Comparison of ENCODE assay signal across 22 mouse cellular contexts in the genomic region with DNA sequence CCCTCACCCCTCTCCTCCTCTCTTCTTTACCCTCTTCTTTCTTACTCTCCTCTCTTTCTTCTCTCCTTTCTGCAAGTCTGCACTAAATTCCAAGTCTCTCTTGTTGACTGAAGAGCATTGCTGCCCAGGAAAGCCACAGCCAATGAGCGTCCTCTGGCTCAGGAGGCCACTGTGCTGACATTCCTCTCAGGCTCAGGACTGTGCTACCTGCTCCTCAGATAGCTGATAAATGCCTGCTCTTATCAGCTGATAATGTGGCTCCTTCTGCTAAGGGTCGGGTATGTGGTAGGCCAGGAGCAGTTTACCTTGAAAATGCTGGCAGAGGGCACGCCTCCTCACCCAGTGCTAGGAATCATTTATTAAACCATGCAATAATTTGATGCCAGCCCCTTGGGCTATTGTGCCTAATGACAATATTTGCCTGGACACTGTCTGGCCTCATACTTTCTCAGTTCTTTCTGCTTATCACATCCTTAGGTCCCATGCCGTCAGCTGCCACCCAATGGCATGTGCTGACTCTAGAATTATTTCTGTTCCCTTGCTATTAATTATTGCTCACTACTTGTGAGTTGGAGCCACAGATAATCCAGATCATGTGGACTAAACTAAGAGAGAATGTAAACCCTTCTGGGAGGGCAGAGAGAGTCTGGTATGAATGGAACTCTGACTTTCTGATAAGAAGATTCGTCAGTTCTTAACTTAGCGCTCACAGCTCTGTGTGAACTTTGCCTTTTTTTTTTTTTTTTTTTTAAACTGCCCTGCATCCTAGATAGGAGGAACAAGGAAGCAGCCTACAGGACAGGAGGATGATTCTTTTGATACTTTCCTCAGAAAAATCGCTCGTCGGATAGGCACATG. TPM values are rescaled to one million over a fixed set of nuclear protein-coding genes. Genes with fewer than 3 reads are reported as not detected.
DNase-seq lines count a peak whose midpoint lies in the region; ATAC-seq and TF ChIP-seq lines count a peak whose summit lies in the region.
"Had no signal": no experiment of that assay in that cellular context is flagged by ENCODE, and none has a peak within 500 bp of the region (broad histone marks: within the 10 kb centered on the region; RNA-seq: fewer than 3 reads in every experiment).

No protein-coding gene starts in this region.

- no peak for TF ChIP-seq CTCF in lung, postnatal 0 days (IDR thresholded peaks at IDR 0.05)

- 32% methylated on average over 9 of the region's 9 CpGs for WGBS in lung, postnatal 0 days
- WGBS in heart, embryonic 13.5 days, result 13% methylated on average over 9 of the region's 9 CpGs
- WGBS in intestine, embryonic 15.5 days, result 40% methylated on average over 9 of the region's 9 CpGs

- peak; percentile 16 for DNase-seq in lung, postnatal 0 days (ENCODE audit: low spot score)
- no peak for DNase-seq in lung, postnatal 14 days
- DNase-seq in yolk sac, embryonic 10.5 days (ENCODE audit: low spot score), result peak; percentile 51
- no peak for DNase-seq in left cerebral cortex, postnatal 4 days
- no peak for DNase-seq in embryo, embryonic 10.5 days (ENCODE audit: low spot score)
- DNase-seq: adrenal gland, postnatal 14 days; B cell, adult 2 months; cerebellum, adult 18-20 months; forebrain, postnatal 0 days; kidney, adult 8-10 months; kidney, postnatal 25 days; thymus, adult 18-20 months had no signal

- H3K9me3 ChIP-seq in lung, postnatal 0 days (ENCODE audit: low read length), result no peaks in the 10 kb centered on the region
- H3K9me3 ChIP-seq in heart, embryonic 13.5 days, result no peaks in the 10 kb centered on the region
- no peaks in the 10 kb centered on the region for H3K9me3 ChIP-seq in intestine, embryonic 15.5 days
- H3K9me3 ChIP-seq: embryonic facial prominence, embryonic 13.5 days; hindbrain, embryonic 15.5 days; midbrain, embryonic 12.5 days; neural tube, embryonic 15.5 days had no signal

- no peaks in the 10 kb centered on the region for H3K27me3 ChIP-seq in lung, postnatal 0 days (replicated peaks; ENCODE audit: insufficient read depth, low read length)
- H3K27me3 ChIP-seq in heart, embryonic 13.5 days (replicated peaks), result no peaks in the 10 kb centered on the region
- H3K27me3 ChIP-seq in intestine, embryonic 15.5 days (replicated peaks), result no peaks in the 10 kb centered on the region
- H3K27me3 ChIP-seq: embryonic facial prominence, embryonic 13.5 days; hindbrain, embryonic 15.5 days; neural tube, embryonic 15.5 days had no signal

- H3K36me3 ChIP-seq in lung, postnatal 0 days (ENCODE audit: insufficient read depth, low read length), result no peaks in the 10 kb centered on the region
- no peaks in the 10 kb centered on the region for H3K36me3 ChIP-seq in heart, embryonic 13.5 days
- no peaks in the 10 kb centered on the region for H3K36me3 ChIP-seq in intestine, embryonic 15.5 days
- H3K36me3 ChIP-seq: embryonic facial prominence, embryonic 13.5 days; hindbrain, embryonic 15.5 days; midbrain, embryonic 12.5 days; neural tube, embryonic 15.5 days had no signal

- no peak overlapping the region for H3K27ac ChIP-seq in lung, postnatal 0 days (ENCODE audit: low read length)
- peak overlapping the region; percentile 88 for H3K27ac ChIP-seq in heart, embryonic 13.5 days (replicated peaks)
- no peak overlapping the region for H3K27ac ChIP-seq in intestine, embryonic 15.5 days
- H3K27ac ChIP-seq: embryonic facial prominence, embryonic 13.5 days; hindbrain, embryonic 15.5 days; macrophage; midbrain, embryonic 12.5 days; neural tube, embryonic 15.5 days had no signal

- H3K4me3 ChIP-seq in lung, postnatal 0 days (ENCODE audit: low read depth, low read length), result no peak overlapping the region
- H3K4me3 ChIP-seq in heart, embryonic 13.5 days, result no peak overlapping the region
- H3K4me3 ChIP-seq in intestine, embryonic 15.5 days (replicated peaks), result no peak overlapping the region
- H3K4me3 ChIP-seq: embryonic facial prominence, embryonic 13.5 days; hindbrain, embryonic 15.5 days; midbrain, embryonic 12.5 days; neural tube, embryonic 15.5 days had no signal

- ATAC-seq in lung, postnatal 0 days, result peak; percentile 65; the same call in 1 of the 2 replicates
- ATAC-seq in heart, embryonic 13.5 days (ENCODE audit: extremely low read depth, insufficient number of reproducible peaks, low FRiP score, low TSS enrichment), result peak; percentile 48; the same call in 1 of the 2 replicates
- peak; percentile 90 for ATAC-seq in intestine, embryonic 15.5 days
- ATAC-seq: forebrain, postnatal 0 days had no signal

- peak; percentile 46; the same call in 1 of the 2 replicates for TF ChIP-seq EP300 in lung, postnatal 0 days (IDR thresholded peaks at IDR 0.05)

- intact Hi-C loops in left cerebral cortex, postnatal 4 days (cut with DNase I), result no loop called here

- H3K9ac ChIP-seq in lung, postnatal 0 days (replicated peaks; ENCODE audit: low read depth), result no peak overlapping the region
- no peak overlapping the region for H3K9ac ChIP-seq in heart, embryonic 13.5 days
- H3K9ac ChIP-seq in intestine, embryonic 15.5 days, result no peak overlapping the region
- H3K9ac ChIP-seq: embryonic facial prominence, embryonic 13.5 days; forebrain, postnatal 0 days; hindbrain, embryonic 15.5 days; midbrain, embryonic 12.5 days; neural tube, embryonic 15.5 days had no signal

- H3K4me1 ChIP-seq in lung, postnatal 0 days (ENCODE audit: insufficient read depth, low read depth, low read length), result no peaks in the 10 kb centered on the region
- peaks cover 26% of the 10 kb centered on the region for H3K4me1 ChIP-seq in heart, embryonic 13.5 days
- 0 out of 2 replicates have a peak, but pooled peaks cover 4% of the 10 kb centered on the region for H3K4me1 ChIP-seq in intestine, embryonic 15.5 days (replicated peaks)
- H3K4me1 ChIP-seq: embryonic facial prominence, embryonic 13.5 days; hindbrain, embryonic 15.5 days had no signal

- H3K4me2 ChIP-seq in lung, postnatal 0 days (replicated peaks; ENCODE audit: low read depth, low read length), result no peak overlapping the region
- H3K4me2 ChIP-seq in heart, embryonic 13.5 days, result peak overlapping the region; percentile 42
- H3K4me2 ChIP-seq in intestine, embryonic 15.5 days (replicated peaks), result no peak overlapping the region
- H3K4me2 ChIP-seq: embryonic facial prominence, embryonic 13.5 days; hindbrain, embryonic 15.5 days; midbrain, embryonic 12.5 days; neural tube, embryonic 15.5 days had no signal

RNA-seq across cellular contexts. Expression of a gene that starts 19.6 kb away (rescaled TPM):
- polyA plus RNA-seq in lung, postnatal 0 days (2015; fragmentation: Nextera tagmentation; extraction: Ambion mirVana), result 1.7 and 2.9 TPM in 2 replicates
- polyA plus RNA-seq in heart, embryonic 13.5 days (2015; fragmentation: Nextera tagmentation; extraction: Ambion mirVana), result 8.5 and 9.7 TPM in 2 replicates
- polyA plus RNA-seq in intestine, embryonic 15.5 days (2015; fragmentation: Nextera tagmentation; extraction: Ambion mirVana), result 5.3 and 6.1 TPM in 2 replicates
- total RNA-seq in left cerebral cortex, postnatal 4 days (2021), result 10 to 100 TPM; 12.9 to 13.2 TPM
- total RNA-seq: common myeloid progenitor, adult 5-6 weeks; gastrocnemius, adult 18-20 months had no signal
- polyA plus RNA-seq: liver, adult 2 months; macrophage had no signal

Comparison
In these comparisons a context has a peak if more than half of its experiments do, and no peak if none do; other contexts are left out.
1. DNase-seq: peak in lung, postnatal 0 days (single experiment) and yolk sac, embryonic 10.5 days (single experiment); none in lung, postnatal 14 days (single experiment), left cerebral cortex, postnatal 4 days (single experiment) and embryo, embryonic 10.5 days (single experiment).
2. Peak in every context shown above with its lines, with median percentiles within 50 percentile points of each other: ATAC-seq.